Mouse (Mus musculus) adrenal gland, postnatal 36 days (tissue): ENCODE results near the gene Lpxn. TPM values are rescaled to one million over a fixed set of nuclear protein-coding genes. Genes with fewer than 3 reads are reported as not detected.

ENCODE experiments used
- DNase-seq, 2 experiments: peaks; one replicate each; pipeline ENCODE4 v3.0.0; 2021; ENCODE audit warnings: mixed read lengths in 1 of 2
- total RNA-seq, 2 experiments: library from RNA; stranded (reverse); gene quantifications; 2 replicates each; pipeline ENCODE4 v1.2.3; 2021

The Lpxn gene
- total RNA-seq, 2 experiments from 2014 or later = 1.6 to 1.8 TPM

GRCm38 (mm10) chr19:12804237-12804636, 8.2 kb downstream of the Lpxn start:
- no peak for DNase-seq

DNA sequence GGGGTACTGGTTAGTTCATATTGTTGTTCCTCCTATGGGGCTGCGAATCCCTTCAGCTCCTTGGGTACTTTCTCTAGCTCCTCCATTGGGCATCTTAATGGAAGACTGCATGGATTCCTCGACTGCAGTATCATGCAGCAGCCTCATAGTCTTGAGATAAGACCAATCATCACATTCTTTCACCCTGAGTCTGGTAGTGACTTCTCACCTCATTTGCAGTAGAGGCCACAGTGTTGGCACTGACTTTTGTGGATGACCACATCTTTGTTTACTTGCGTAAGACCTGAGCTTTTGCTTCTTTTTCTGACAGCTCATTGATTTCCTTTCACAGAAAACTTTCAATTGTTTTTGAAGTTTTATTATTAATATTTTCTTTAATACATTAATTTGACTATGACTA, 9.7 kb downstream of the Lpxn start:
- no peak for DNase-seq

GRCm38 (mm10) chr19:12806214-12806613, 10.2 kb downstream of the Lpxn start:
- DNase-seq = no peak

DNA sequence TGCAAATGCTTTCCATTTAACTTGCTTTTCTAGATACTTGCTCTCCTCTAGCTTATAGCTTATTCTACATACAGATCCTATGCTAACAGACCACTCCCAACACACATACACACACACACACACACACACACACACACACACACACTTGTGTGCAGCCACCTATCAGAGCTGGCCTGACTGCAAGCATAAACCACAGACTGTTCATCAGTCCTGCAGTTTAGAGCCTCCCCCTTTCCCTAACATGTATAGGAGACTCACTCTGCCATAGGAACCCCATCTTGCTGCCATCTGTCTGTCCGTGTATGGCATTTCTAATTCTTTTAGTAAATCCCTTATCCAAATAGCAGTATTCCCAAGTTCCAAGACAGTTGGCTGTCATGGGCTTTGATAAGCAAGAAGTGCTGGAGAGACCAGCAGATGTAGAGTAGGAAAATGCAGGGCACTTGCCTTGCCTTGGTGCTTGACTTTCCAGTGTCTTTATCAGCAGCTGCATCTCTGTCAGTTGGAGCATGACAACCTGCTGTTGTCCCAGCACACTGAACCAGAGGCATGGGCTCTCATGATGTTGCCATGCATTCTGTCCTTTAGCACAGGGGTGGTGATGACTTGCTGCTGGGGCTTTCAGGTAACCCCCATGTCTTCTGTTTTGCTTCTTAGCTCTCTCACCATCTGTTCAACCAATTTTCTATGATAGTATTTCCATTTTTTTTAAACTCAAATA, 16.8 kb downstream of the Lpxn start:
- no peak for DNase-seq

GRCm38 (mm10) chr19:12813883-12814282, 17.9 kb downstream of the Lpxn start:
- DNase-seq = no peak

DNA sequence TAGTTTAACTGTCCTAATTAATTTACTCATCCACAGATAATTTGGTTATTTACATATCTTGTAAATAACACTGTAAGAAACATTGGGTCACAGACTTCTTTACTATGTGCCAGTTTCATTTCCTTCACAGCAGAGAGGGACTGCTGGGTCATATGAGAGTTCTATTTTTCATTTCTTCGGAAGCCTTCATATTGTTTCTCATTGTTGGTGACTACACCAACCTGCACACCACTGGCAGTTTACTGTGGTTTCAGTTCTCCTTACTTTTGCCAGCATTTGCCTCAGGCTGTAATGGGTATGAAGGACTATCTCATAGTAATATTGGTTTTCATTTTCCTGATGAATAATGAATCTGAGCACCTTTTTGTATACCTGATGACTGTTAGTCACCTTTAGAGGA, 22.5 kb downstream of the Lpxn start:
- no peak for DNase-seq

GRCm38 (mm10) chr19:12820383-12820782, 24.4 kb downstream of the Lpxn start:
- DNase-seq = peak in 1 of 2 experiments; percentile 51

DNA sequence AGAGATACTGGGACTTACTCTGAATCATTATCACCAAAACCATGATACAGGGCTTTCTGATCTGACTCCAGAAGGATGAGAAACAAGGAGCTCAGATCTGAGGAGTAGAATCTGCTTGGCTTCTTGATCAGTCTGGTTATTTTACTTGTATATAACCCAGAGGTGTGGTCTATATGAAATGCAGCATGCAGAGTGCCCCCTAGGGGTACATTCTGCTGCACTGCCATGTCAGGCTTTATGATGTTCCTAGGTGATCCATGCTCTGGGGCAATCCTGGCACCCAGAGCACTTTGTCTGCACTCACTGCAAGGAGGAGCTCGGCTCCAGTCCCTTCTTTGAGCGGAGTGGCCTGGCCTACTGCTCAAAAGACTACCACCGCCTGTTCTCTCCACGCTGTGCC, 28.6 kb downstream of the Lpxn start:
- peak in 1 of 2 experiments; percentile 18 for DNase-seq

DNA sequence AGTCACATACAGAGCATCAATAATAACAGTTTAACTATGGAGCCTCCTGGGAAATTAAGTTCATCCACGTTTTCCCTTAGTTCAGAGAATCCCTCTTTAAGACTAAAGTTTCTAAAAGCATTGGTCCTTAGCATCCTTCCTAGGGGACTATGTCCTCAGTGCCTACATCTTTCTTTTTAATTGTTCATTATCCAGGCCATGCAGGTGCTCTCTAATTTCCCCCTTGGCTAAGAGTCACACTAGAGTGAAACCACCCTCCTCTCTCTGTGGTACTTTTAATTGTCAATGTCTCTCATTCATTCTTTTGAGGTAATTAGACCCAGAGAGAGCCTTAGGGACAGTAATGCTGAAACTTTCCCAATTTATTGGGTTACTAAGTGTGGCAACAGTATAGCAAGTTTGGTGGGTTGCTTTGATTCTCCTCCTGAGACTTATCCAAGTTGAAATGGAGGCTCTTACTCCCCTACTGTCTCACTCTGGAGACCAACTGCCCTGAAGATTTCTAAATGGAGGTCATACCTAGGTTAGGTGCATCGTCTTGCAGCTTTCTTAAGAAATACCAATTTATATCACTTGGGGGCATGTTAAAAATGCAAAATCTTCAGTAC, 34.9 kb downstream of the Lpxn start:
- no peak for DNase-seq

GRCm38 (mm10) chr19:12831559-12831958, 35.6 kb downstream of the Lpxn start:
- DNase-seq = no peak

DNA sequence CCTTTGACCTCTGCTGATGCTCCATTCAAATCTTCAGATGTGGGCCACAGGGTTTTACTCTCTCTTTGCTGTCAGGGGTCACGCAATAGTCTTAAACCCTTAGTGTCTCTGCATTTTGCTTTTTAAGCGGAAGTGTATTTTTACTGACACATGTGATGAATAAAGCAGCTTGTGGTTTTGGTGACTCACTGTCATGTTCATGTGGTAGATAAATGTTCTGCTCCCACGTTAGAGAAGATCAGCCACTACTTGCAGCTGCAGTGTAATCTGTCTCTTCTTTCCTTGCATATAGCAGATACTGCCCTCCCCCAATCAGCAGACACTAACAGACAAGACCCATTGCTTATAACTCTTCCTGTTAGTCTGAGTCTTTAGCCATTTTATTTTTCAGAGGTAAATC, 37.6 kb downstream of the Lpxn start:
- DNase-seq = peak in 1 of 2 experiments; percentile 18

- DNase-seq = no peak
Observed at GRCm38 (mm10) chr19:12838507-12838906, 42.5 kb downstream of the Lpxn start.

DNA sequence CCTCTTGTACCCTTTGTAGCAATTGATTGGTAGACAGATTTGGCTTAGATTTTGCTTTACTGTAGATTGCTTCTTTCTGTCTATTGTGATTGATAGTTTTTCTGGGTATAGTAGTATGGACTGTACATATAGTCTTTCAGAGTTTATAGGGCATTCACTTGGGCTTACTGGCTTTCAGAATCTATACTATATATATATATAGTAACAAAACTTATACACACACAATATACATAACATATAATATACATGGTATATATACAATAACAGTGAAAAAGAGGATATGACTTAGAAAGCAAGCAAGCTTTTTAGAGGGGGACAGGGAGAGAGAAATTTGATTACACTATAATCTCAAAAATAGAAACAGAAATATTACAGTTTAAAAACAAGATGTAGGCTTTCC, 50.4 kb downstream of the Lpxn start, which contains the start of gene Gm5244:
TSS of gene Gm5244 (plus strand) at position 301 of the 400 bp plus-strand sequence.
- no peak for DNase-seq

DNA sequence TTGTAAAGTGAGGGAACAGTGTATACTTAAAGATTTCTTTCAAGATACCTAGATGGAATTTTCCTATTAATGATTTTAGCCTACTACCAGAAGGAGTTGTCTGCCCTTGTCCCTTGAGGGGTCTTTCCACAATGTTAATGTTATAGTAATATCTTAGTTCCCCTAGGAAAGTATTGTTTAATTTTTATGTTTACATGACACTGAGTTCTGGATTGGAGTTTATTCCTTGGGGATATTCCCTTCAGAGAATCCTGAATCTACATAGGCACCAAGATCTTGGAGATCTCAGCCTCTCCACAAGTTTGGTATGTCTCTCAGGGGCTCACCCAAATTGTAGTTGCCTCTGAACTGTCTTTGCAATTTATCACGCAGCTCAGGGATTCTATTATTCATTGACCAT, 61.0 kb downstream of the Lpxn start, which contains the start of gene Olfr1444:
TSS of gene Olfr1444 (plus strand) at position 301 of the 400 bp plus-strand sequence.
- DNase-seq = no peak

Other genes starting within 250 kb of the Lpxn start
- gene Gm4952, start 196.2 kb upstream of the Lpxn start, total RNA-seq = under 1 TPM in 1 of 2 experiments, not detected in 1; 0.53 TPM
- under 1 TPM in 1 of 2 experiments, not detected in 1; 0.33 TPM for gene Glyat, start 162.9 kb upstream of the Lpxn start, total RNA-seq
- gene Olfr1442, start 125.8 kb upstream of the Lpxn start, total RNA-seq = not detected
- gene Olfr1443, start 118.1 kb upstream of the Lpxn start, total RNA-seq = not detected
- not detected for gene Keg1, start 100.4 kb upstream of the Lpxn start, total RNA-seq
- gene Cntf, start 30.6 kb upstream of the Lpxn start, total RNA-seq = 1 to 10 TPM; 1.6 to 2.8 TPM
- 10 to 100 TPM; 72.7 to 88.4 TPM for gene Zfp91, start 67 bp upstream of the Lpxn start, total RNA-seq
- gene Gm5244, start 50.5 kb downstream of the Lpxn start, total RNA-seq = not detected
- gene Olfr1444, start 61.1 kb downstream of the Lpxn start, total RNA-seq = not detected
- gene Olfr1445, start 87.7 kb downstream of the Lpxn start, total RNA-seq = not detected
- gene Olfr1446, start 97.3 kb downstream of the Lpxn start, total RNA-seq = not detected
- gene Olfr1447, start 107.5 kb downstream of the Lpxn start, total RNA-seq = not detected
- gene Olfr1448, start 128.2 kb downstream of the Lpxn start, total RNA-seq = not detected
- not detected for gene Olfr1449, start 134.6 kb downstream of the Lpxn start, total RNA-seq
- not detected for gene Olfr1450, start 154.1 kb downstream of the Lpxn start, total RNA-seq
- not detected for gene Olfr1451, start 198.8 kb downstream of the Lpxn start, total RNA-seq
- gene Olfr1453, start 232.1 kb downstream of the Lpxn start, total RNA-seq = not detected